Mouse (Mus musculus) adrenal gland, adult 2 months (tissue): Measurements from ENCODE around the gene Clec2i. TPM values are rescaled to one million over a fixed set of nuclear protein-coding genes. Genes with fewer than 3 reads are reported as not detected.
"Not testable (repeated sequence)": the region's sequence is repeated elsewhere in the genome, so short reads cannot be mapped to it uniquely, and the experiment has no call there.

ENCODE experiments used
- DNase-seq: peaks from one replicate; pipeline ENCODE4 v3.0.0; 2021
- polyA plus RNA-seq: library from polyadenylated mRNA; depleted of rRNA; stranded (reverse); fragments of >200 nt; gene quantifications from 2 replicates; pipeline ENCODE4 v1.2.3, GENCODE M21; 2012
- total RNA-seq, 2 experiments: library from RNA; stranded (reverse); gene quantifications; 2 replicates each; pipeline ENCODE4 v1.2.3; 2021

Gene Clec2i
- total and polyA plus RNA-seq, 3 experiments, result 0.21 TPM; not detected in 2

DNA sequence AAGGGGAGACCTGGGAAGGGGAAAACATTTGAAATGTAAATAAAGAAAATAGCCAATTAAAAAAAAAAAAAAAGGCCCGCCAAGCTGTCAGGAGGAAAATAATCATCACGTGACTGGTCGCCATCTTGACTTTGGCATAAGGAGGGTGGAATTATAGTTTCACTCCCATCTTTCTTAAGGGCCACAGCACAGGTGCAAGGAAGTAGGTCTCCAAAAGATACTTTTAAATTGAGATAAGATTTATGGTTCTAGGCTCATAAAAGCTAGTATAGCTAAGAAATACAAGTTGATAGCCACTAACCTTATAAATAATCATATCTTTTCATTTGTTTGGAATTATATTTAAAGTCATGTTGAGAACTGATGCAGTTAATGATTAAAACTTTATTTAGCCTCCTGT, 32.5 kb upstream of the Clec2i start:
- no peak for DNase-seq

DNA sequence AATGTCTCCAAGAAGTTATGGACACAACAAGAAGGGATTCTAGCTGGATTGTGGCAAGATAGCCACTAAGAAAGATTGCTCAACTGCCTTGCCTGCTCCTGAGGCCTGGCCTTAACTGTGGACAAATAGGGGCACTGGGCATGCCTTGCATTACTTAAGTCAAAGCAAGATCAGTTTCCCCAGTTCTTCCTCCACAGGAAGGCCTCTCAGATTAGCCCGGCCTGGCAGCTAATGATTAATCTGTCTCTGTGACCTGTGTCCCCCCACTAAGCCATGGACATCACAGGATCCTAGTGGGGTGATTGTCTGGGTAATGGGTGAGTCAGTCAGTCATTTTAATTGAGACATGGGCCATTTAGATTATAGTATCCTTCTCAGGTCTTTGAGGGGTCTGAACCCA, 31.9 kb upstream of the Clec2i start:
- no peak for DNase-seq

DNA sequence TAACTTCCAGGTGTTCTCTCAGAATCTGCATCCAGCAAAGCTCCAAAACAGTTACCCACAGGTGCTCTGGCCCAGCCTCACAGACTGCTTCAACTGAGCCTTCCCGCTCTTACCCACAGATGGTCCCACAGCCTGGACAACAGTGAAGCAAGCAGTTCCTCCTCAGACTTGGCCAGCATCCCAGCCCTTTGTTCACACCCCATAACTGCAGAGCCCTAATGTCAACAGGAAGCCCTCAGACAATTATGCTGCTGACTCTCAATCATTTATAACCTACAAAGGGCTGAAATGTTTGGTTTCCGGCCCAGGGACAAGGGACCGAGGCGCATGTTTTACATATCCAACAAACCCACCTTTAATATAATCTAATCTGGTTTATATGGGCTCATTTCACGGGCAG, 31.1 kb upstream of the Clec2i start:
- peak; percentile 79 for DNase-seq

DNA sequence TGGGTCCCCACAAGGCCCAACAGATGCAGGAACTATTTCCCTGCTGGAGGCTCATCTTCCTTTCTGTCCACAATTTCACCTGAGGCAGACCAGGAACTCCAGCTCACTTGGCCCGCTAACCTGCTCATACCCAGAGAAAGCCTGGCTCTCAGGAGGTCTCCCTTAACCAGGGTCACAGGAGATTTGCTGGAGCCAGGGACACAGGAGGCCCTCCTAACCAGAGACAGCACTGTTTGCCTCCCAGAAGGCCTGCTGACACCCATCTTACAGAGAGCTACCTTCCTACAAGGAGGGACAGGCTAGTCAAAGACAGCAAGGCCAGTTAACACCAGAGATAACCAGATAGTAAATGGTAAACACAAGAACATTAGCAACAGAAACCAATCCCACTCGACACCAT, 29.4 kb upstream of the Clec2i start:
- no peak for DNase-seq

DNA sequence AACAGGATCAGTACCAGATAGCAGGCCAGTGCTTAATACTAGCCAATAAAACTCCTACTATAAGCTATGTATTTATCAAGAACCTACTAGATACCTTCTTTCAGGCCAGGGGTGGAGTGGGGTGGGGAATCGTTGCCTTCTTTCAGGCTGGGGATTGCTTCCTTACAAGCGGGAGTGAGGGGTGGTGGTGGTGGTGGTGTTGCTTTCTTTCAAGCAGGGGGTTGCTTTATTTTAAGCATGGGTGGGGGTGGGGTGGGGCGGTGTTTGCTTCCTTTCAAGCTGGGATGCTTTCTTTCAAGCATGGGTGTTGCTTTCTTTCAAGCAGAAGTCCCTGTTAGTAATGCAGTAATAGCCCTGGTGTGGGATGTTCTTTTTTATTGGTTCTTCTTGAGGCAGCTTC, 18.5 kb upstream of the Clec2i start:
- DNase-seq, result no peak

DNA sequence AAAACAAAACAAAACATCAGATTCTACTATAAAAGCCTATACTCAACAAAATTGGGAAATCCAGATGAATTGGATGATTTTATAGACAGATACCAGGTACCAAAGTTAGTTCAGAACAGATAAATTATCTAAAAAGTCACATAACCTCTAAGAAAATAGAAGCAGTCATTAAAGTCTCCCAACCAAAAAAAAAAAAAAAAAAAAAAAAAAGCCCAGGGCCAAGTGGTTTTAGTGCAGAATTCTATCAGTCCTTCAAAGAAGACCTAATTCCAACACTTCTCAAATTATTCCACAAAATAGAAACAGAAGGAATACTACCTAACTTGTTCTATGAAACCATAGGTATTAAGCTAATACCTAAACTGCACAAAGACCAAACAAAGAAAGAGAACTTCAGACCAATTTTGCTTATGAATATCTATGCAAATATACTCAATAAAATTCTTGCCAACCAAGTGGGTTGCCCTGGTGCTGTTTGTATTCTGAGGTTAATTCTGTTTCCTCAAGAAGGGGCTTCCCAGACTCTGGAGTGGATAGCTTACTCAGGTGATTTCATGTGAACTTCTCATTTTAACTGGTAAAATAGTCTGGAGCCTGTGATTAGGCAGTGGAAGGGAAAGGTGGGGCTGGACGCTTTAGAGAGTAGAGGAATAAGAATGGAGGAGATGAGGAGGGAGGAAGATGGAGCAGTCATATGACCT, 15.3 kb upstream of the Clec2i start:
- DNase-seq, result no peak

DNA sequence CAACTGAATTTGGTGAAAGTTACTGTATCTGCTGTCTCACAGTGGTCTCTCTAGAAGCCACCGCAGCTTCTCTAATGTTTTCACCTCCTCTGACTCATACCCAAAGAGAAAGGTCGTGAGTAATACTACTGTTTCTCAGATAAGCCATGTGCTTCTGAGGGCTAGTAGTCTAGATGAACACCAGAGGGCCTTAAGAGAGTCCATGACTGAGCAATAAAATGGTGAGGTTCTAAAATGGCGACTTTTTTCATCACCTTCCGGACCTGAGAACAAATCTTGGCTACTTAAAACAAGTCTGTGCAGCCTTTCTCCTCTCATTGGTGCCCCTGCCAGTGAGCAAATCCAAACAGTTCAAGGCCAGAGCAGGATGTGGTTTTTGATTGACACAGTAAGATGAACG, 1.4 kb downstream of the Clec2i start:
- DNase-seq, result no peak

DNA sequence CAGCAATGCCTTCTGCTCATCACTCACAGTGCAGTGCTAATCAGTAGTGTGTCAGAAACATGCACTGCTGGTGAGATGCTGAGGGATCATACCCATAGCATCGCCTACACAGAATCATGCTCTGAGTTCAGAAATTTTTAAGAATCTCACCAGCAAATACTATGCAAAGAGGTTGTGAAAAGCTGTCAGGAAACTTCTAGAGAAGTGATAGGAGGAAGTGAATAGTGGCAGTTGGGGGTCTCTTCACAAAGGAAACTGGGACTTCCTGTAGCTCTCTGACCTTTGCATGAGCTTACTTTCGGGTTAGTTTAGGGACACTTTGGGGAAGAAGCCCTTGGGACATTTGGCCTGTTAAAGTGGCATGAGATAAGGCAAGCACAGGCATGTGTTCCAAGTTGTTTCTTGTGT, 3.6 kb downstream of the Clec2i start, which contains the start of gene BC035044:
BC035044 (minus strand) TSS at position 179 of the 408 bp plus-strand sequence.
- no peak for DNase-seq

DNA sequence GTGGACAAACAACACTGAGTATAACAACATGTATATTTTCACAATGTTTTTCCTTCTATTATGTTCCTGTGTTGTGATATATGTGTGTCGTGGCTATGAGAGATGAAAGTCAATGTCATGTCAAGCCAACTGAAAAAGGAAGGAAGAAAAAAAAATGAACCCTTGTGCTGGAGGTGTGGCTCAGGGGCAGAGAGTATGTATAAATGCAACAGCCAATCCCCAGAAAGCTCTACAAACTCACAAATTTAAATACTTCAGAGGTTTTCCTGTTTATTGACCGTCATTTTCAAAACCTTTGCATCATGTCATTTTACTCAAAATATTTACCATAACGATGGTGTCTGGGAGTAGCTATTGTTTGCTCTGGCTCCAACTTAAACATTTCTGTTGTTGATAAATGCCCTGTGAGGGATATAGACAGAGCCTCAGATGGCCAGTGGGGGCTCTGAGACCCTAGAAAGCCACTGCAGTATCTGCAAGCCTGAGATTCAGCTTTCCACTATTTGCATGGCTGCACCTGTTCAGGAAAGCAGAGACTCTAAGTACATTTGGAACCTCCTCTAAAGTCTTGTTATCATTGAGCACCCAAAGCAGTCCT, 8.1 kb downstream of the Clec2i start:
- DNase-seq, result no peak

DNA sequence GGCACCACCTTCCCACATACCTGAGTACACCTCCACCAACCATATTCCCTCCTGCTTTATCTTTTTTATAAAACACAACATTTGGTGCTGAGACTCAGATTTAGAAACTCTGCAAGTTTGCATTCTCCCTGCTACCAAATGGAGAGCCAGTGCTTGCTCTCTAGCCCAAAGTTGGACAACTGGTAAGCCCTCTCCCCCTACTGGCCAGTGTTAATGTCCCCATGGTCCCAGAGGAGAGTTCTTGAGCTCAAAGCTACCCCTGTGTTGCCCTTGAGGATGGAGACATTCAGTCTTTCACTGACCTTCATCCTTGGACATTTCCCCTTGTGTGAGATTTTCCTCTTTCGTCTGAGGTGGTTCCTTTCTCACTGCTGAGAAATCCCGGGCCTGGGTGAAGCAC, 12.7 kb downstream of the Clec2i start:
- no peak for DNase-seq

DNA sequence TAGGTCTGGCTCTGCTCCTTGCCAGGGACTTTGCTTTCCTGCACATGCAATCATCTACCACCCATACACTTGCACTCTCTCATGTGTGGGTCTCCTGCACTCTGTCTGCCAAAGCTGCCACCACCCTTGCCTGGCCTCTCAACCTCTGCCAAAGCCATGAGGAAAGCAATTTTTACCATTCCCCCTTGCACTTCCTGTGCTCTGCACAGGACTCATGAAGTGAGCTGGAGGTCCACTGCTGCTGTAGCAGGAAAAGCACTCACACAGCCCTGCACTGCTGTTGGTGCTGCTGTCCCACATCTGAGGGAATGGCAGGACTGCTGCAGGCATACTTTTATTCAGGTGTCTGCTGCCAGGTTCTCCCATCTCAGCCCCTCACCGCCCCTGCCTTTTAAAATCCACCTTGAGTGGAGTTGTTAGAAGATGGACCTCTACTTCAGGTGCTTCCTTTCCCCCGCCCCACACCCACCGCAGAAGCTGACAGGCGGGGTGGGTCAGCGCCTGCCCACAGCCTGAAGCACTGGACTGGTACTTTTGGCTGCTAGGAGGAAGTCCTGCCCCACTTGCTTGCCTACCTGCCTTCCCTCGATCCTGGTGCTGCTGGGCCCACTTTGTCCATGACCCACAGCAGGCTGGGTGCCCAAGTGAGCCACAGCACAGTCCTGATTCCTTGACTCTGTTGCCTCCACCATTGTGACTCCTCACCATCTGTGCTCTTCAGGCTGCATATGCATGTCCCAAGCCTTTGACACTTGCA, 13.6 kb downstream of the Clec2i start:
- DNase-seq, result not testable (repeated sequence)

DNA sequence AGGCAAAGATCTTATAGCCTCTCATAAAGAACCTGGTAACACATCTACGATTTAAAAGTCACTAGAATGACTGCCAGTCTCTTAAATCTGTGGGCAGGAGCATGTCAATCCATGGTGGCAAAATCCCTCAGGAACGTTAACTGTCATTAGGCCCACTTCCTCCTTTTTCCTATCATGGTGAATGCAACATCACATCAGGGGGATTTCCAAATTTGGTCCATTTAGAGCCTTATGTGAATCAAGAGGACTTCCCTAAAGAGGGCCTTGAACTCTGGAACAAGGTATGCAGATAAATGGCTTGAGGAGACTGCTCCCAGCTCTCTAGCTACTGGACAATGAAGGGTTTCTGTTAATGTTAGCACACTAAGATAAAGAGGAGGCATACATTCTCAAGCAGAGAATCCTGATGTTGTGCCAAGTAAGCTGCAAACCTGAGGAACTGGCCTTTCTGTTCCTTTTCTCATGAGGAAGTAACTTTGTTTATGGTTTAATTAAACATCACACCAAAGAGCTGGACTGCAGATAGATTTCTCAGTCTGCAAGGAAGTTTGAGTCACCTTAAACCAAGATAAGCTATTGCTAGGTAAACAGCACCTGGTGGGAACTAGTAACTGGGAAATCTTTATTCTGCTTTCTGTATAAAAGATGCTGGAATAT, 26.3 kb downstream of the Clec2i start:
- no peak for DNase-seq

DNA sequence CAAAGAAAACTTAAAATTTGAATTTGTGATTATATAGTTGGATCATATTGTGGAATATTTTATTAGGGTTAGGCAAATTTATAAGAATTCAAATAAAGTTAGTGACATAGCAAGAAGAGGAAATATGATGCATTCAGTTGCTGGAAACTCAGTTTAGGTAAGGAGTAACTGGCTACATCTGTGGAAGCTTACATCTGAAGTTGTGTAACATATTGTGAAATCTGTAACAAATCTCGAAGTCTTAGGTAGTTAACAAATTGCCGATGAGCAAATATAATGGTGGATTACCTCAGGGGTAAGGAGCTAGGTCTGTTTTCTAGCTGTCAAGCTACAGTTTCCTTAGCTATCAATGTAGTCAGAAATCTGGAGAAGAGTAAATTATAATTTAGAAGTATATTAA, 29.9 kb downstream of the Clec2i start:
- DNase-seq, result no peak

DNA sequence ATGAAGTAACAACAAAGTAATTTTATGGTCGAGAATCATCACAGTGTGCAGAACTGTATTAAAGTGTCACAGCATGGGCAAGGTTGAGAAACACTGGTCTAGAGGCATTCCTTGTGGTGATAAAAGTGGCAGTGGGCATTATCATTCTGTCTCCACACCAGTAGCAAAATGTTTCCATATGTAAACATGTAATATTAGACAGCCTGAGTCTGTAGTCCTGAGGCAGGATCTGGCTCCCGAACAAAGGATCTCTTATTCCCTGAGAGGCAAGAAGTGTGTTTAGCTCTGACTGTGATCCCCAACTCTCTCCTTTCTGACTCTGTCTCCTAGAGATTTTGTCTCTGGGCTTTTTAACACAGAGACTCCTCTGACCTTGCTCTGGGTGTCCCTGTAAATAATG, 45.7 kb downstream of the Clec2i start:
- DNase-seq, result no peak

DNA sequence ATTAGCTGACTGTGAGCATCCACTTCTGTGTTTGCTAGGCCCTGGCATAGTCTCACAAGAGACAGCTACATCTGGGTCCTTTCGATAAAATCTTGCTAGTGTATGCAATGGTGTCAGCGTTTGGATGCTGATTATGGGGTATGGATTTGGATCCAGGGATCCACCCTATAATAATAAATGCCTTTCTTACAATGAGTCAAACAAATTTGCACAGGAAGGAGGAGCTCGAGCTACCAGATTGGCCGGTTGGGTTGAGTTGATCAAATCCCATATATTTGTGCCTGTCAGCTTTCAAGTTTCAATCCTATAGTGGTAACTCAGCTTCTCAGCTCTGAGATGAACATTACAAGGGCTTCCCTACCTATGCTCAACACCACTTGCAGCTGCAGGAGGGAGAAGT, 46.7 kb downstream of the Clec2i start, which contains the start of gene Clec2g:
Clec2g (plus strand) TSS at position 301 of the 400 bp plus-strand sequence.
- not testable (repeated sequence) for DNase-seq

DNA sequence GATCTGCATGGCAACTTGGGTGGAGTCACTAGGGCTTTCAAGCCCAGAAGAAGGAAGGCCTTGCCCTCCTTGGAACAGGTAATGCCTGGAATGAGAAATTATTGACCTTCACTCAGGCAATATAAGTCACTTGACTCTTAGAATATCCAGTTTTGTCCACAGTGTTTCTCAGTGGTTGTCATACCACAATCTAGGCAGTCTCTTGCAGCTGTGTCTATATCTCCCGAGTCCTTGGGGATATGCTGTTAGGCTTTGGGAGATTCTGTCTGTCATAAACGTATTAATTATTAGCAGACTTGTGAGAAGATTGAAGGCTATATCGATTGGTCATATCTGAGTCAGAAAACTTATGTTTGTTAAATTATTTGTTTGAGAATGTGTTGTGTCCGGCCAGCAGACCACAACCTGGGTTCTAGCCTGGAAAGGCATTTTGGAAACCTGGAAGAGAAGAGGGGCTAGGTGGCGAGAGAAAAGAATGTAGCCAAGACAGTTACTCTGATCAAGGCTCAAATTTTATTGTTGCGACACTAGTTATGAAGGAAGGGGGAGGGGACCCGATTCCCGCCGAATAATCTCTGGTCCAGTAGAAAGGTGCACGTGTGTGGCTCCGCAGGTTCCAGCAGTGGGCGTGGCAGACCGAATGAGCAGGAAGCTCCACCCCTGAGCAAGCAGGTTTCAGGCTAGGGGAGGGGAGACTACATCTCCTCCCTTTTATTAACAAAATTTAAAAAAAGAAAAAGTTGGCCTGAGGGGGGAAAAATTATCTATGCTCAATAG, 48.7 kb downstream of the Clec2i start:
- not testable (repeated sequence) for DNase-seq

DNA sequence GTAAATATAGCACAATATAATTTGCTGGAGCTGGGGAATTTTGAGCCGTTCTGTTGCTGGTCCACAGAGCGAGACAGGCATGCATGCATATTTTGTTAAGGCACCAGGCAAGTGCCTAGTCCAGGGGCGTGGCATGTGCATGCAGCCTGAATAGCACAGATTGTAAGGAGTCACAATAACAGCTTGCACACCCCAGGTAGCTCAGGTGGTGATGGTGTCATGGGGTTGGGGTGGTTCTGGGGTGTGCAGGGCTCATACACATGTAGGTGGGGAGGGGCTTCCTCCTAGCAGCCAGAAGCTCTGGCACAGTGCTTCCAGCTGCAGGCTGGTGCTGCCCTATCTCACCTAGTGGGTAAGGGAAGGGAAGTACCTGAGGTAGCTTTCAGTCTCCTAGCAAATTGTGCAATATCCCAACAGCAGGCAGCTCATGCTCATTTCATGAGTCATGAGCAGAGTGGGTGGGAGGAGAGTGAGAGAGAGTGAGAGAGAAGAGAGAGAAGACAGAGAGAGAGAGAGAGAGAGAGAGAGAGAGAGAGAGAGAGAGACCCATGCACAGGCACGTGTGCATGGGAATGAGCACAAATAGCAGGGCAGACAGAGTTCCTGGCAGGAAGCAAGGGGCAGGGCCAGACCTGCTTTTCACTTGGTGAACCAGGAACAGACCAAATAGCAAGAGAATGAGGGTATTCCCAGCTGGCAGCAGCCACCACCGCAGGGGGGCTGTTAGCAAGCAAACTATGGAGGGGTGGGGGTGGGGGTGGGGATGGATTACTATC, 54.4 kb downstream of the Clec2i start:
- no peak for DNase-seq

DNA sequence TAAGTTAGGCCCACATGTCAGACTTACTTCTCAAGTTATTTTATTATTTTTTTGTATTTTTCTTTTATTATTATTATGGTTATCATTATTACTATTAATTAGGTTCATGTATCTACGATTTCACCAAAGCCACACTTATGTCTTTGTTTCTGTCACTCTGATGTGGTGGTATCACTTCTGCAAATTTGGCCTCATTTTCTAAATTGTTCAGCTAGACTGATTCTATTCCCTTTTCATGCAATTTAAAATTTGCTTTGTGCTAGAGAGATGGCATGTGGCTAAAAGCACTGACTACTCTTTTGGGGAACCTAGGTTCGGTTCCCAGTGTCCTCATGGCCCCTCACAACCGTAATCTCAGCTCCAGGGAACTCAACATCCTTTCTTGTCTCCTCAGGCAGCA, 58.2 kb downstream of the Clec2i start:
- DNase-seq, result no peak
